In genomic region chr9:29661468-29662145, GRCm38 (mm10) we compare ENCODE assay signal across 9 mouse cellular contexts.
DNase-seq lines count a peak whose midpoint lies in the region; ATAC-seq lines count a peak whose summit lies in the region.
"Had no signal": no experiment of that assay in that cellular context is flagged by ENCODE, and none has a peak within 500 bp of the region (broad histone marks: within the 10 kb centered on the region; RNA-seq: fewer than 3 reads in every experiment).

No protein-coding gene starts in this region.

- no peak for DNase-seq in frontal cortex, postnatal 25 days (ENCODE audit: low spot score in 2 of 2)
- peak; percentile 31 for DNase-seq in urinary bladder, postnatal 25 days (ENCODE audit: low spot score)
- DNase-seq in urinary bladder, adult 2 months (ENCODE audit: low spot score), result no peak
- DNase-seq in forebrain, embryonic 10.5 days (ENCODE audit: extremely low spot score, low spot score), result peak; percentile 48
- DNase-seq in midbrain, embryonic 10.5 days (ENCODE audit: low spot score), result peak; percentile 47
- no peak for DNase-seq in thymus, postnatal 10 days (ENCODE audit: low spot score in 2 of 2)

- H3K27me3 ChIP-seq in forebrain, embryonic 10.5 days (ENCODE audit: poor library complexity, severe bottlenecking), result peaks cover 20% of the 10 kb centered on the region
- no peaks in the 10 kb centered on the region; the same call in 1 of the 2 replicates for H3K27me3 ChIP-seq in kidney, embryonic 16.5 days (ENCODE audit: insufficient read depth, low read length)
- peaks cover 10% of the 10 kb centered on the region; the same call in 1 of the 2 replicates for H3K27me3 ChIP-seq in midbrain, embryonic 10.5 days (ENCODE audit: low read depth, poor library complexity, severe bottlenecking)

- no peak overlapping the region for H3K4me3 ChIP-seq in forebrain, embryonic 10.5 days
- H3K4me3 ChIP-seq in kidney, embryonic 16.5 days (ENCODE audit: low read length), result no peak overlapping the region
- H3K4me3 ChIP-seq in midbrain, embryonic 10.5 days, result no peak overlapping the region

- H3K36me3 ChIP-seq in forebrain, embryonic 10.5 days (replicated peaks), result no peaks in the 10 kb centered on the region
- no peaks in the 10 kb centered on the region for H3K36me3 ChIP-seq in kidney, embryonic 16.5 days (ENCODE audit: insufficient read depth, low read length)
- H3K36me3 ChIP-seq in midbrain, embryonic 10.5 days, result no peaks in the 10 kb centered on the region
- H3K36me3 ChIP-seq: G1E had no signal

- H3K4me2 ChIP-seq in kidney, embryonic 16.5 days (replicated peaks; ENCODE audit: low read depth, low read length), result no peak overlapping the region

- no peak overlapping the region for H3K27ac ChIP-seq in forebrain, embryonic 10.5 days
- H3K27ac ChIP-seq in kidney, embryonic 16.5 days (ENCODE audit: low read length), result no peak overlapping the region
- H3K27ac ChIP-seq in midbrain, embryonic 10.5 days (replicated peaks), result no peak overlapping the region

- peak; percentile 84 for ATAC-seq in frontal cortex, adult (ENCODE audit: low TSS enrichment)
- ATAC-seq in kidney, embryonic 16.5 days (ENCODE audit: low FRiP score, low TSS enrichment), result peak; percentile 43; the same call in 1 of the 2 replicates

- H3K9me3 ChIP-seq in forebrain, embryonic 10.5 days, result no peaks in the 10 kb centered on the region
- no peaks in the 10 kb centered on the region for H3K9me3 ChIP-seq in kidney, embryonic 16.5 days (ENCODE audit: low read length)
- no peaks in the 10 kb centered on the region for H3K9me3 ChIP-seq in midbrain, embryonic 10.5 days (replicated peaks)

- 22% methylated on average over 3 of the region's 3 CpGs for WGBS in forebrain, embryonic 10.5 days
- WGBS in kidney, embryonic 16.5 days, result 12% methylated on average over 3 of the region's 3 CpGs
- 22% methylated on average over 3 of the region's 3 CpGs for WGBS in midbrain, embryonic 10.5 days

- no peak overlapping the region for H3K9ac ChIP-seq in kidney, embryonic 16.5 days (replicated peaks; ENCODE audit: low read length)

- H3K4me1 ChIP-seq in forebrain, embryonic 10.5 days, result peaks cover 23% of the 10 kb centered on the region
- H3K4me1 ChIP-seq in kidney, embryonic 16.5 days (ENCODE audit: insufficient read depth, low read length), result no peaks in the 10 kb centered on the region
- peaks cover 21% of the 10 kb centered on the region for H3K4me1 ChIP-seq in midbrain, embryonic 10.5 days

Comparison
In these comparisons a context has a peak if more than half of its experiments do, and no peak if none do; other contexts are left out.
1. DNase-seq: peak in urinary bladder, postnatal 25 days (single experiment), forebrain, embryonic 10.5 days (single experiment) and midbrain, embryonic 10.5 days (single experiment); none in frontal cortex, postnatal 25 days (0 of 2), urinary bladder, adult 2 months (single experiment) and thymus, postnatal 10 days (0 of 2).